Mouse (Mus musculus) forebrain, embryonic 16.5 days (tissue): Measurements from ENCODE around the gene Vcp. TPM values are rescaled to one million over a fixed set of nuclear protein-coding genes. Genes with fewer than 3 reads are reported as not detected.

Source experiments
- ATAC-seq: fragments of 200-750 bp; cut with Nextera tagmentation; 2 replicates; pipeline ENCODE4 v1.8.0; 2017; ENCODE audit warnings: mild to moderate bottlenecking, moderate library complexity
- H3K27ac ChIP-seq: fragments of 300-500 bp; sonication (generic); 2 replicates; pipeline ENCODE4 v1.5.1; 2014; ENCODE audit warnings: low read length, control low read depth
- H3K27me3 ChIP-seq: fragments of 300-500 bp; sonication (generic); replicated peaks from 2 replicates; pipeline ENCODE4 v1.6.1; 2014; ENCODE audit warnings: low read length; ENCODE audit not compliant: control insufficient read depth, insufficient read depth
- H3K36me3 ChIP-seq: fragments of 300-500 bp; sonication (generic); 2 replicates; pipeline ENCODE4 v1.6.1; 2014; ENCODE audit not compliant: control insufficient read depth, insufficient read depth
- H3K4me1 ChIP-seq: fragments of 300-500 bp; sonication (generic); replicated peaks from 2 replicates; pipeline ENCODE4 v1.6.1; 2014; ENCODE audit warnings: low read length; ENCODE audit not compliant: control insufficient read depth, insufficient read depth
- H3K4me2 ChIP-seq: fragments of 300-500 bp; sonication (generic); 2 replicates; pipeline ENCODE4 v1.6.1; 2014; ENCODE audit warnings: mild to moderate bottlenecking, low read length, control low read depth
- H3K4me3 ChIP-seq: fragments of 300-500 bp; sonication (generic); replicated peaks from 2 replicates; pipeline ENCODE4 v1.5.1; 2014; ENCODE audit warnings: mild to moderate bottlenecking, low read length, control low read depth
- H3K9ac ChIP-seq: fragments of 300-500 bp; sonication (generic); replicated peaks from 2 replicates; pipeline ENCODE4 v1.6.1; 2014; ENCODE audit warnings: low read depth, low read length, control low read depth
- H3K9me3 ChIP-seq: fragments of 300-500 bp; sonication (generic); 2 replicates; pipeline ENCODE4 v1.6.1; 2016; ENCODE audit warnings: low read length; ENCODE audit not compliant: control insufficient read depth
- WGBS: fragments of 180-500 bp; shearing (Covaris S2); extraction: QIAGEN DNeasy Blood & Tissue Kit; methylation state at CpG from one replicate; pipeline ENCODE4 v1.1.7; 2014; 5-methylcytosine and 5-hydroxymethylcytosine counted together
- polyA plus RNA-seq: library from polyadenylated mRNA; unstranded; fragments of >200 nt; fragmentation: Nextera tagmentation; extraction: Ambion mirVana; gene quantifications from 2 replicates; pipeline ENCODE4 v1.2.1, GENCODE M21; 2015

The Vcp gene
- polyA plus RNA-seq, 1 experiment from 2014 or later: 509 TPM

DNA sequence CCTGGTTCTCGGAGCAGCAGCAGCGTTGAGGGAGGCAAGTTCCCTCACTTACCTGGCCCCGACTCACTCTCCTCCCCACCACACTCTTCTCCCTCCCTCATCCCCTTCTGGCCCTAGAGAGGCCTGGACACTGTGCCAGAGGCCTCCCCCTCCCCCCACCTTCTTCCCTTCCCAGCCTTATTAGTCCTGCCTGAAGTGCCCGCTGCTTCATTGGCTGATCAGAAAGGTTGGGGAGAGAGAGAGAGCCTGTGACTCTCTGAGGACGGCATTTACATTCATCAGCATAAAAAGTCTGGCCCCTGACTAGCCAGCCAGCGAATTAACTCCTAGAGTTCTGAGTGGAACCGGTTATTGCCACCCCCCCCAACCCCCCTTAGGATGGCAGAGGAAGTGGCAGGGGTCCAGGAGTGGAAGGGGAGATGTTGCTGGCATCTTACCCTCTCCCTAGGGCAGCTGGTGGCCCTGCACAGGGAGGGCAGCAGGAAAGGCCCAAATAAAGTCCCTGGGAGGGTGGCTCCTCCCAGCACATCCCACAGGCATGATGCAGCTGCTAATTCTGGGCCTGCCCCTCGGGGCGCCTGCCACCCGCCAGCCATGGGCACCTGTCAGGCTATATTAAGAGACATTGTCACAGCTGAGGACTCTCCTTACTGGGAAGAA, 46.7 kb downstream of the Vcp start:
- H3K4me3 ChIP-seq: peak overlapping the region; percentile 89
- WGBS: 1% methylated on average over 9 of the region's 10 CpGs
- H3K9ac ChIP-seq: peak overlapping the region; percentile 99
- no peak for ATAC-seq
- peaks cover 57% of the 10 kb centered on the region for H3K4me1 ChIP-seq
- no peaks in the 10 kb centered on the region for H3K27me3 ChIP-seq
- H3K27ac ChIP-seq: peak overlapping the region; percentile 86
- H3K36me3 ChIP-seq: peaks cover 23% of the 10 kb centered on the region
- peak overlapping the region; percentile 89 for H3K4me2 ChIP-seq
- no peaks in the 10 kb centered on the region for H3K9me3 ChIP-seq

DNA sequence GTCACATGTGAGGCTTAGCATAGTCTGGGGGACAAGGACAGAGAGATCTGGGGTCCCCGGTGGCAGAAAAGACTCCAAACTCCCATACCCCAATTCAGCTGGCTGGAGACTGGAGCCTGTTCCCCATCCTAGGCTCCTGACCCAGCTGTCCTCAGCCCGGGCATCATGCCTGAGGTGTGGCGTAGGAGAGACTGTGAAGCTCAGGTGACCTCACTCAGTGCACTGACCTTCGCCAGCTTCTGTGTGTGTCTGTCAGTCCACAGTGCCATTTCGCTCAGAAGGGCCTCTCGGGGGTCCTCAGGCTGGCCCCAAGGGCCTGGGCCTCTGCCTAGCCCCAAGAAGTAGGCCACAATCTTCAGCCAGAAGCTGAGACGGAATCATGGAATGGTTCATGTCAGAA, 47.7 kb downstream of the Vcp start:
- no peak for ATAC-seq

DNA sequence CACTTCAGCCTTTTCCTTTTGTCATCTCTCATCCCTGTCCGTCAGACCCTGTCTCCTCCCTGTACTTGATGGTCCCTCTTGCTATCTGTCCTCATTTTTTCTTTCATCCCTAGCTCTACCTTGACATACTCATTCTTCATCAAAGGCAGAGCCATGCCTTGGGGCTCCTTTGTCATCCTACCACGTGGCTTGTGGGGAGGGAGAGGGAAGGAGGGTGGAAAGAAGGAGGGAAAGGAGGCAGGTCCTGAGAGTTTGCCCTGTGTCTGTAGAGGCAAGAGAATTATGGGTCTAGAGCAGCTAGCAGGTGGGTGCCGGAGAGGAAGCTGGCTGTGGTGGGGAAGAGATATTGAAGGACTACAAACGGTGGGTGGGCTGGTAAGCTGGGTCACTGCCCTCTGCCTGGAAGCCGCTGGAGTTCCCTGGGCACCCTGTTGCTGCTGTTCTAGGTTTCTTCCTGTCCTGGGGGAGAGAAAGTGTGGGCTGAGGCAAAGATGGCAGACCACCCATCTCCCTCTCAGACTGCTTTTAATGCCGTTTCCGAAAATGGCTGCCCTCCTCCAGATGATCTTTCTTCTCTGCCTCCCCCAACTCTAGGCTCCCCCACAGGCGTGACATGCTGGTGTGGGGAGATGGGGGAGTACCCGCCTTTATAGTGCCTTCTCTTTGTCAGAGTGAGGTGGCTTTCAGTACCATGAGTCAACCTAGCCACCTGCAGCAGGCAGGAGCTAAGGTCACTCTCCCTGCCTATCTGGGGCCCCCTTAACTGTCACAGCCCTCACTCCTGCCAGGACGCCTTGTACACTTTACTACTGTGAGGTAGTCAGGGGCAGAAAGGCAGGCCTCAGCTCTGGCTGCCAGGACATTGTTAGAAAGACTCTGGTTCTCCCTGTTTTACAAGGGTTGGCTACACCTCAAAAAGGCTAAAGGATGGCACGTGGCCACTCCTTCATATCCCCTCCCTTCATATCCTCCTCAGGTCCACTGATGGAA, 48.8 kb downstream of the Vcp start:
- Histone ChIP-seq H3K27me3 (no peaks in the 10 kb centered on the region), H3K9ac (peak overlapping the region; percentile 99), H3K4me1 (peaks cover 77% of the 10 kb centered on the region), H3K9me3 (no peaks in the 10 kb centered on the region), H3K36me3 (peaks cover 8% of the 10 kb centered on the region; the same call in 1 of the 2 replicates), H3K4me2 (peak overlapping the region; percentile 89), H3K27ac (peak overlapping the region; percentile 98), H3K4me3 (peak overlapping the region; percentile 89)
- ATAC-seq: no peak
- 51% methylated on average over 11 of the region's 11 CpGs for WGBS

More for the DNA sequence above, 47.7 kb downstream of the Vcp start:
- Histone ChIP-seq H3K9me3 (no peaks in the 10 kb centered on the region), H3K27ac (peak overlapping the region; percentile 25; the same call in 1 of the 2 replicates), H3K4me3 (peak overlapping the region; percentile 89), H3K9ac (peak overlapping the region; percentile 99), H3K27me3 (no peaks in the 10 kb centered on the region), H3K4me1 (peaks cover 66% of the 10 kb centered on the region), H3K4me2 (peak overlapping the region; percentile 89), H3K36me3 (peaks cover 17% of the 10 kb centered on the region)
- WGBS: 83% methylated on average over 7 of the region's 7 CpGs

DNA sequence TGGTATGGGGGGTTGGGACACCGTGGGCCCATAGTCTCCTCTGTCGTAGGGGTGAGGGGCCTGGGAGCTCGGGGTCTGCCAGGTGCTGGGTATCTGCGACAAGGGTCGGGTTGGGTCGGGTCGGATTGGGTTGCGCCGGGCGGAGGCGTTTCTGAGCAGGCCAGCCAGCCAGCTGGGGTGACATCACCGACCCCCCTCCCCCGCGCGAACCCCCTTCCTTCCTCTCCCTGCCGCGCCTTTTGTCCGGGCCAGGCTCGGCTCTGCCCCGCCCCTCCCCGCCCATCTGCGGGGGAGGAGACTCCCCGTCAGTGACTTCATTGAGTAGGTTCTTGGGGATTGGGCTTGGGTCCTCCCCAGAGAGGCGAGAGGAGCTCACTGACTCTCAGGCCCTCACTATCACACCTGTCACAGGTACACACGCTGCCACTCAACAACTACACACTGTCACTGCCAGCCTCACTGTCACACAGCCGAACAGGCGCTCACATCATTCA, 50.2 kb downstream of the Vcp start:
- peak overlapping the region; percentile 89 for H3K4me2 ChIP-seq
- peak overlapping the region; percentile 89 for H3K4me3 ChIP-seq
- peak overlapping the region; percentile 99 for H3K9ac ChIP-seq
- H3K9me3 ChIP-seq: no peaks in the 10 kb centered on the region
- under 1% methylated on average over 24 of the region's 27 CpGs for WGBS
- H3K4me1 ChIP-seq: peaks cover 81% of the 10 kb centered on the region
- peak; percentile 52 for ATAC-seq
- 0 out of 2 replicates have a peak, but pooled peaks cover 2% of the 10 kb centered on the region for H3K36me3 ChIP-seq
- H3K27ac ChIP-seq: peak overlapping the region; percentile 98
- no peaks in the 10 kb centered on the region for H3K27me3 ChIP-seq

DNA sequence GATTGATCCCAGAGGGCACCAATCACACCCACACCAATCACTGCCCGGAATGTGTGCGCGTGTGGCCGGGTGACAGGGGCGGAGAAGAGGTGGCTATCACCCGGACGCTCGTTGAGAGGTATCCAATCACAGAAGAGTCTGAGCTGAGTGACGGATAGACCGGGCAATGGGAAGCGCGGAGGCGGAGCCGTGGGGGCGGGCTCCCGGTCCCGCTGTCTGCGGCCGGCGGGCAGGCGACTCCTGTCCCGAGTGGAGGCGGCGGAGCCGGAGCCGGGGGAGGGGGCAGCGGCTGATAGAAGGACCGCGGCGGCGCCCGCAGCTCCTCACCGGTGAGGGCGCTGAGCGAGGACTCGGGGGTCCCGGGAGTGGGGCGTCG, 50.6 kb downstream of the Vcp start, which contains the start of gene Dnajb5:
Gene Dnajb5 (plus strand): TSS at position 139 of the 376 bp plus-strand sequence.
- 0% methylated on average over 39 of the region's 39 CpGs for WGBS
- ATAC-seq: peak; percentile 93
- peak within 1 kb of the TSS; percentile 98 for H3K27ac ChIP-seq
- H3K4me1 ChIP-seq: peaks cover 78% of the 10 kb centered on the region
- H3K9ac ChIP-seq: peak within 1 kb of the TSS; percentile 99
- peak within 1 kb of the TSS; percentile 89 for H3K4me3 ChIP-seq
- H3K4me2 ChIP-seq: peak within 1 kb of the TSS; percentile 89
- H3K36me3 ChIP-seq: 0 out of 2 replicates have a peak, but pooled peaks cover 2% of the 10 kb centered on the region
- H3K9me3 ChIP-seq: no peaks in the 10 kb centered on the region
- H3K27me3 ChIP-seq: no peaks in the 10 kb centered on the region

DNA sequence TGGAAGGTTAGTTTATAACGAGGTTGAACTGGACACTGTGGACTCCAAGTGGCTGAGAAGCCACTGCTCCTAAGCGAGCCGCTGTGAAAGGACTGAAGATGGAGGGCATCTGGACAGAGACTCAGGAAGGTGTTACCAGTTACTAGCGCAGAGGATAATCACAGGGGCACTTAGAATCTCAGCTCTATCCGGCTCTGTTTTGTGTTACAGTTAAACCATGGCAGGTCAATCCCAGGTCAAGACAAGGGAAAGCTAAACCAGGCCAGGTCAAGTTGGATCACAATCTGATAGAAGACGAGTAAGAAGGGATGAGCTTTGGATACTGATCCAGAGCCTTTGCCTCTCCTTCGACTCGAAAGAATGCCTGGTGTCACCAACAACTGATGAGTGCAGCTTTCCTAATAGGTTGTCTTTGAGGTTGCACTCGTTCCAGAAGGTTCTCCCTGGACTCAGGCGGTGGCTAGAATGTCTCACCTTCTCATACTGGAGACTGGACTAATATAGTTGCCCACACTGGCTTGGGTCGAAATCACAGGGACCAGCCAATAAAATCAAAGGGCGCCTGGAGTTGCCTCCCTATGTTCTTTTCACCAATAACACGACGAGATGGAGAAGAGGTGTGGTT, 51.1 kb downstream of the Vcp start:
- Histone ChIP-seq H3K4me3 (peak overlapping the region; percentile 89), H3K36me3 (no peaks in the 10 kb centered on the region), H3K9me3 (no peaks in the 10 kb centered on the region), H3K9ac (peak overlapping the region; percentile 27), H3K4me2 (peak overlapping the region; percentile 89), H3K4me1 (peaks cover 74% of the 10 kb centered on the region), H3K27me3 (no peaks in the 10 kb centered on the region), H3K27ac (peak overlapping the region; percentile 68)
- no peak for ATAC-seq
- WGBS: 15% methylated on average over 14 of the region's 14 CpGs

DNA sequence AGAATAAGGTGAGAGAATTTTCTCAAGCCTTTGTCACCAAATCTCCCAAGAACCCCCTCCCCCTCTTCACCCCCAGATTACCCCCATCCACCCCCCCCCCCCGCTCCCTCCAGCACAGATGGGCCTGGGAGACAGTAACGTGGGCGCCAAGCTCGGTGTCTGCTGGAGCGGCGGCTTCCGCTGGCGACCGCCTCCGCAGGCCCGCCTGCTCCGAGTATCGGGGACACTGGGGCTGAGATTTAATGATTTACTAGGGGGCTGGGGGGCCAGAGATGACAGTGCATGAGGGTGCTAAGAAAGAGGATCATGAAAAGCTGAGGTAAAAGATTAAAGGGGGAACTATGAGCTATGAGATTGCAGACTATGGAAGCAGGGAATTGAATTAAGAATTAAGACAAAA, 51.8 kb downstream of the Vcp start:
- H3K36me3 ChIP-seq: no peaks in the 10 kb centered on the region
- no peak overlapping the region for H3K4me3 ChIP-seq
- peak overlapping the region; percentile 29 for H3K4me2 ChIP-seq
- no peak for ATAC-seq
- no peak overlapping the region for H3K9ac ChIP-seq
- no peaks in the 10 kb centered on the region for H3K9me3 ChIP-seq
- H3K27ac ChIP-seq: peak overlapping the region; percentile 91
- H3K27me3 ChIP-seq: no peaks in the 10 kb centered on the region
- WGBS: 25% methylated on average over 13 of the region's 13 CpGs
- H3K4me1 ChIP-seq: peaks cover 74% of the 10 kb centered on the region

DNA sequence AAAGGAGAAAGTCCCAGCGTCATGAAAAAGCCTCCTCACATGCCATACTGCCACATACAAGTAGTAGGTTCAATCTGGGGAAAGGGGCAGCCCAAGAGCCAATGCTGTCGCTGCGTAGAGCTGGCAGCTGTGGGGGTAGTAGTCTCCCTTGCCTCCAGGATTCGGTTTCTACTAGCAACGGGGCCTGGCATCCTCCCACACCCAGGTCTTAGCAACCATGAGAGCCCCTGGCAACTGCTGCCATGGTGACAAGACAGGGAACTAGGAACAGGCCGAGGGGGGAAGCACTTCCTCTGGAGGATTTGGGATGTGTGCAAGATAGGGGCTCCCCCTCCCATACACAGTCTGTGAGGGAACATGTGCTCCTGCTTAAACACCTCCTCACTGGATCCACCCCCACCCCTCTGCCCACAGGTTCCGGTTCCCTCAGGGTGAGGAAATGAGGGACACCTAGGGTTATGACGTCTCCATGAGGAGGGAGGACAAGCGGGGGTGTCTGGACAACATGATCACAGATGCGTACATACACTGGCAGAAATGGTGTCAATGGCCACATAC, 53.5 kb downstream of the Vcp start:
- no peaks in the 10 kb centered on the region for H3K9me3 ChIP-seq
- H3K4me1 ChIP-seq: peaks cover 67% of the 10 kb centered on the region
- no peaks in the 10 kb centered on the region for H3K36me3 ChIP-seq
- peak overlapping the region; percentile 91 for H3K27ac ChIP-seq
- WGBS: 21% methylated on average over 10 of the region's 10 CpGs
- H3K4me2 ChIP-seq: peak overlapping the region; percentile 44
- H3K27me3 ChIP-seq: no peaks in the 10 kb centered on the region
- H3K9ac ChIP-seq: no peak overlapping the region; the same call in 1 of the 2 replicates
- peak; percentile 53 for ATAC-seq
- H3K4me3 ChIP-seq: no peak overlapping the region
